Mouse (Mus musculus): Measurements from ENCODE around the gene Pde2a. TPM values are rescaled to one million over a fixed set of nuclear protein-coding genes. Genes with fewer than 3 reads are reported as not detected.

The Pde2a gene
- 2.6 and 12.2 TPM in 2 replicates for polyA plus RNA-seq (2012; ENCODE audit: insufficient read depth, insufficient read length, missing spikeins)

DNA sequence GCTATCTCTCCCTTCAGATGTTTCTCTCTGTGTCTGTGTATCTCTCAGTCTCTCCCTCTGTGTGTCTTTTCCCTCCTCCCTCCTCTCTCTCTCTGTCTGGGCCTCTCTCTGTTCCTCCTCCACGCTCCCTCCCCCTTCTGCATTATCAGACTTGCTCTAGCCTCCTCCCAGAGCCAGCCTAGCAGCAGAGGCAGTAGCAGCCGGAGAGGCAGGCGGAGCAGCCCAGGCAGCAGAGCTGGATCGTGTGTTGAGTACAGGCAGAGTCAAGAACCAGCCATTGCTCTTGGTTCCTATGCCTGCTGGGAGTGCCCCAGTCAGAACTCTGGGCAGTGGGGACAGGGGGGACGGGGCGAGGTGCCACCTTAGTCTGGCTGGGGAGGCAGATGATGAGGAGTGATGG is at the start of gene Pde2a:
TSS of gene Pde2a (plus strand) at position 163 of the 400 bp plus-strand sequence.
- Histone ChIP-seq H3K27ac (replicated peaks; ENCODE audit: low read depth, low read length) (no peak within 1 kb of the TSS), H3K4me1 (ENCODE audit: control insufficient read depth, insufficient read depth, insufficient read length, low read length) (no peaks in the 10 kb centered on the region), H3K4me3 (ENCODE audit: insufficient read depth, low read depth, low read length) (no peak within 1 kb of the TSS)

DNA sequence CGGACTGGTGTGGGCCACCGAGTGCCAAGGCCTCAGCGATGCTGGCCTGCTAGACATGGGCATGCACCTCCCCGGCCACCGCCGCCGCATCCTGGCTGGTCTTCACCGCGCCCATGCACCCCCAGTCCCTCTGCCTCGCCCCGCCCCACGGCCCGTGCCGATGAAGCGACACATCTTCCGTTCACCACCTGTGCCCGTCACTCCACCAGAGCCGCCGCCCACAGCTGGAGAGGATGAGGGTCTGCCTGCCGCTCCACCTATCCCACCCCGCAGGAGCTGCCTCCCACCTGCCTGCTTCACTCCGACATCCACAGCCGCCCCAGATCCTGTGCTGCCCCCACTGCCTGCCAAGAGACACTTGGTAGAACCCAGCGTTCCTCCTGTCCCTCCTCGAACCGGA is 48.4 kb upstream of the Pde2a start:
- Histone ChIP-seq H3K4me3 (ENCODE audit: insufficient read depth, low read depth, low read length) (no peak overlapping the region), H3K27ac (replicated peaks; ENCODE audit: low read depth, low read length) (no peak overlapping the region), H3K4me1 (ENCODE audit: control insufficient read depth, insufficient read depth, insufficient read length, low read length) (peaks cover 3% of the 10 kb centered on the region; the same call in 1 of the 2 replicates)

DNA sequence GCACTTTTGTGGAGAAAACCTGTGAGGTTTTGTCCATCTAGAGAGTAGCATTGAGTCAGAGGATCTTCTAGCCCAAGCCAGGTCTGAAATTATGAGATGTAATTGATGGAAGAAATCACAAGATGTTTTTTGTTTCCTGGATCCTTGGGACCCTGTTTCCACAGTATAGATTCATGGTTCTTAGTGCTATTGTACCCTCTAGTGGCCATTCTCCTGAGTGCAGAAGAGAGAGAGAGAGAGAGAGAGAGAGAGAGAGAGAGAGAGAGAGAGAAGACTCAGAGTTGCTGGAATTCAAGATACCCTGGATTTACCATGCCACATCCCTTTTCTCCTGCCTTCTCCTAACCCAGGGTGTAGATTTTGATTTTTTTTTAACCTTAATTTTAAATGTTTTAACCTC is 47.3 kb upstream of the Pde2a start:
- no peak overlapping the region for H3K27ac ChIP-seq (replicated peaks; ENCODE audit: low read depth, low read length)
- peaks cover 3% of the 10 kb centered on the region; the same call in 1 of the 2 replicates for H3K4me1 ChIP-seq (ENCODE audit: control insufficient read depth, insufficient read depth, insufficient read length, low read length)
- H3K4me3 ChIP-seq (ENCODE audit: insufficient read depth, low read depth, low read length), result no peak overlapping the region

DNA sequence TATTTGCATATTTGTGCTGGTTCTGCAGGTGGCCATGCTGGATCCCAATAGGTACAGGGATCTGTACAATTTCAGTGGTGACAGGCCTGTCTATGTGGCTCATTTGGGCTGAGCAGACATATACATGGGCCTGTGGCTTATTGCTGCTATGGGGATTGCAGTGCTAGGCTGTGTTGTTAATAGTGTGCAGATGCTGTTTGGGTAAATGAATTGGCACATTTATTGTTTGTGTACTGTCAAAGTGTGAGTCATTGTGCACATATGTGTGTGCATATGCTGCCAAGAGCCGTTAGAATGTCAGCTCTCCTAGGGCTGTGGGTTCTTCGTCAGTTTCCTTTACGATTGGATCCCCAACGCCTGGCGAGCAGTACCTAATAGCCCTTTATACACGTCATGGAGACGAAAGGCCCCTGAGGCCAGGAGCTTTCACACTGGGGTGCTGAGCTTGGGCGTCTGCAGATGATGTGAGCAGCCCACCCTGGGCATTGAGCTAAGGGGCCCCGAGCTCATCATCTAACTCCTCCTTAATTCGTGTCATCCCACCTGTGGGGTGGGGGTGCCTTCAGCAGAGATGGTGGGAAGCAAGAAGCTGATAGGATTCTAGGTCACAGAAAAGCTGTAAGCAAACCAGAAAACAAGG is 44.7 kb upstream of the Pde2a start:
- H3K4me1 ChIP-seq (ENCODE audit: control insufficient read depth, insufficient read depth, insufficient read length, low read length), result peaks cover 10% of the 10 kb centered on the region
- no peak overlapping the region for H3K4me3 ChIP-seq (ENCODE audit: insufficient read depth, low read depth, low read length)
- no peak overlapping the region for H3K27ac ChIP-seq (replicated peaks; ENCODE audit: low read depth, low read length)

DNA sequence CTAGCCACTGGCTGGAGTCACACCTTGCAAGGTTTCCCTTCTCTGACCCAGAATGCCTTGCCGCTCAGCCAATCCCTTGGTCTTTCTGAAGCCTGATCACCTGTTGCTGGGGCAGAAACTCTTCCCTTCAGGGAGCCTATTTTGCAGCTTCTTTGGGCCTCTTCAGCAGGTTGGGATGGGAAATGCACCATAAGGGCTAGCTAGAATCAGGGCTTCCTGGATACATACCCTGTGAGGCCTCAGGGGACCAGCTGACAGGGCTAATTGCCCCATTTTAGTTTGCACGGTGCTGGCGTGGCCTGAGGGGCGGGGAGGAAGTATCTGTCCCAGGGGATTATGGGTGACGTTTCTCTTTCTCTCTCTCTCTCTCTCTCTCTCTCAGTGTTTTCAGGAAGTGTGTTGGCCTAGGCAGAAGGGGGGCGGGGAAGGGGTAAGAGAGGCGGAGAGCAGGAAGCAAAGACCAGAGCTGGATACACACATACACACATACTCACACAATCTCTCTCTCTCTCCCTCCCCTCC is 43.7 kb upstream of the Pde2a start:
- H3K4me3 ChIP-seq (ENCODE audit: insufficient read depth, low read depth, low read length), result peak overlapping the region; percentile 35
- H3K27ac ChIP-seq (replicated peaks; ENCODE audit: low read depth, low read length), result peak overlapping the region; percentile 45; the same call in 1 of the 2 replicates

DNA sequence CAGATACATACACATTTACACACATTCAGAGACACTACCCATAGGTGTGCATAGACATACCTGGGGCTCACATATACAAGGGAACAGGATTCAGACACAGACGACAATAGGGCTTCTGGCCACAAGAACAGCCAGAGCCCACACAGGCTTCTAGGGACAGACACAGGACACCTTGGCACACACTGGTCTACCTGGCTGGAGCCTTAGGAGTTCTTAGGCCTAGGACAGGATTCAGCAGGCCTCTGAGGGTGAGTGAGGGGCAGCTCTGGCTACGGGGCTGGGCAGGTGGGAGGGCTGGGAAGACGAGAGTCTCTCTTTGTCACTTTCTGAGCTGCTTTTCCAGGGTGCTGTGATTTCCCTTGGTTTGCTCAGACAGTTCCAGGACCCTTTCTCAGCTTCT is 43.2 kb upstream of the Pde2a start:
- Histone ChIP-seq H3K4me1 (ENCODE audit: control insufficient read depth, insufficient read depth, insufficient read length, low read length) (peaks cover 14% of the 10 kb centered on the region), H3K27ac (replicated peaks; ENCODE audit: low read depth, low read length) (peak overlapping the region; percentile 45), H3K4me3 (ENCODE audit: insufficient read depth, low read depth, low read length) (peak overlapping the region; percentile 35)

More for the DNA sequence above, 43.7 kb upstream of the Pde2a start:
- H3K4me1 ChIP-seq (ENCODE audit: control insufficient read depth, insufficient read depth, insufficient read length, low read length), result peaks cover 14% of the 10 kb centered on the region

DNA sequence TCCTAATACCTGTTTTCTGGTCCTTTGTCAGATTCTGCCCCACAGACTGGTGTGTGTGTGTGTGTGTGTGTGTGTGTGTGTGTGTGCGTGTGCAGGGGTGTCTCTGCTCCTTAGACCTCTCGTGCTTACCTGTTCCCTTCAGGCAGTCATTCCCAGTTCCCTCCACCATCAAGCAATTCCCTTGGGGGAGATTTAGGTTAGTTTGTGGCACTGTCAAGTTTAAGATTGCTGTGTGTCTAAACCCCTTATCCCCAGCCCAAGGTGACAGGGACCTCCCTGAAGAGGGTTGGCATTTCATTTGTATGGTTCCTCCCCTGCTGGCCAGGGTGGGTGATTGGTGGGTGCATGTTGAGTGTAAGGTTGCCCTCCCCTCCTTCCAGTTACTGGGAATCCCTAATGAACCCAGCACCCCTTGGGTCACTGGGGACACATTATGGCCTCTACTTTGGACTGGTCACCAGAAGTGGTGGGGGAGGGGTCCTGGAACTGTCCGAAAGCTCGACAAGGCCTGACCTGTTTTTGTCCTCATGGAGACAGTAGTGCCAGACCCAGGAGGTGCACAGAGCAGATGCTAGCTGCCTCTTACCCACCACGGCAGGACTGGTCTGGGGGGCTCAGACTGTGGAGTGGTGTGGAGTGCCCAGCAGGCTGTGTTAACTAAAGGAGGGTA is 42.6 kb upstream of the Pde2a start:
- Histone ChIP-seq H3K4me1 (ENCODE audit: control insufficient read depth, insufficient read depth, insufficient read length, low read length) (peaks cover 16% of the 10 kb centered on the region), H3K27ac (replicated peaks; ENCODE audit: low read depth, low read length) (peak overlapping the region; percentile 45), H3K4me3 (ENCODE audit: insufficient read depth, low read depth, low read length) (peak overlapping the region; percentile 35)

DNA sequence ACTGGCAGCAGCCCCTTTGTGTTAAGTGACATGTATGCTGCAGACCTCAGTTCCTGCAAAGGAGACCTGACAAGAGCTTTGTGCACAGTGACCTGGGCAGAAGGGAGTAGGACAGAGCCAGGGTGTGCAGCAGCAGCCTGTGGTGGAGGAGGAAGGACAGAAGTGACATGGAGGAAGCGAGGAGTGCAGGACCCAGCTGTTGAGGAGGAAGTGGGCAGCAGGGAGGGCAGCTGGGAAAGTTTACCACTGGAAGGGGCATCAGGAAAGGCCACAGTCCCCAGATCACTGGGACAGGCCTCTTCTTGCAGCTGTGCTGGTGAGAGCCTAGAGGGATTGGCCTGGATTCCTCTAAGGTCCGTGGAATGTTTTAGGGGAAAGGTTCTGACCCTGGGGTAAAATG is 41.8 kb upstream of the Pde2a start:
- no peak overlapping the region for H3K4me3 ChIP-seq (ENCODE audit: insufficient read depth, low read depth, low read length)
- peaks cover 19% of the 10 kb centered on the region for H3K4me1 ChIP-seq (ENCODE audit: control insufficient read depth, insufficient read depth, insufficient read length, low read length)
- peak overlapping the region; percentile 45 for H3K27ac ChIP-seq (replicated peaks; ENCODE audit: low read depth, low read length)

DNA sequence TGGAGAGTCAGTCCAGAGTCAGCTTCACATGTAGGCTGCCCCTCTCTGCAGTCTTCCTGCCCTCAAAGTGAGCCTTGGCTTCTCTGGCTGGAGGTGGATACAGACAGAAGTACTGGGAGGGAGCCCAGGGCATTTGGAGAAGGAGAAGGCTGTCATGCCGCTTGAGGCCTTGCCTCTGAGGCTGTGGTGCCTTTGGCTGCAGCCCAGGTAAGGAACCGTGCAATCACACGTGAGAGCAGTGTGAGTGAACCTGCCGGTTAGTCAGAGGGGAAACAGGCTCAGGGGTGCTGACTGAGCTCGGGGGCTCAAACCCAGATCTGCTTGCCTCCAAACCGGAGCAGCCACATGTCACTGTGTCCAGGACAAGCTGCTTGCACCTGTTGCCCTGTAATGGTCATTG is 40.0 kb upstream of the Pde2a start:
- H3K4me1 ChIP-seq (ENCODE audit: control insufficient read depth, insufficient read depth, insufficient read length, low read length), result peaks cover 28% of the 10 kb centered on the region
- 0 out of 2 replicates have a peak overlapping the region, but pooled peaks have one; percentile 27 for H3K27ac ChIP-seq (replicated peaks; ENCODE audit: low read depth, low read length)
- no peak overlapping the region for H3K4me3 ChIP-seq (ENCODE audit: insufficient read depth, low read depth, low read length)

DNA sequence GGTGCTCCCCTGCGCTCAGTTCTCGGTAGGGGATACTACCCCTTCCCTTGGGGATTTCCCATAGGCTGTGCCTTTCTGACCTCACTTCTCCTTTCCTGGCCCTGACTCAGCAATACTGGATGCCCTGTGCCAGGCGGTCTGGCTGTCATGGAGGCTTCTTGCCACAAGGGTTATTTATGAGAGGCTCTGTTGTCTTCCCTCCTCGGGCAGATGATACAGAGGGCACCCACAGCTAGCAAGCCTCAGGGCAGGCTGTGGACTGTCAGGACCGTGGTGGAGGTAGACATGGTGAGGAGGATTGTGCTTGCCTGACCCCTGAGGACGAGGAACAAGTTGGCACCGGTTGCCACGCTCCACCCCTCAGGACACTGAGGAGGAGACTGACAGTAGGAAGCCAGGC is 39.1 kb upstream of the Pde2a start:
- H3K27ac ChIP-seq (replicated peaks; ENCODE audit: low read depth, low read length), result peak overlapping the region; percentile 80
- H3K4me3 ChIP-seq (ENCODE audit: insufficient read depth, low read depth, low read length), result no peak overlapping the region
- peaks cover 27% of the 10 kb centered on the region for H3K4me1 ChIP-seq (ENCODE audit: control insufficient read depth, insufficient read depth, insufficient read length, low read length)

DNA sequence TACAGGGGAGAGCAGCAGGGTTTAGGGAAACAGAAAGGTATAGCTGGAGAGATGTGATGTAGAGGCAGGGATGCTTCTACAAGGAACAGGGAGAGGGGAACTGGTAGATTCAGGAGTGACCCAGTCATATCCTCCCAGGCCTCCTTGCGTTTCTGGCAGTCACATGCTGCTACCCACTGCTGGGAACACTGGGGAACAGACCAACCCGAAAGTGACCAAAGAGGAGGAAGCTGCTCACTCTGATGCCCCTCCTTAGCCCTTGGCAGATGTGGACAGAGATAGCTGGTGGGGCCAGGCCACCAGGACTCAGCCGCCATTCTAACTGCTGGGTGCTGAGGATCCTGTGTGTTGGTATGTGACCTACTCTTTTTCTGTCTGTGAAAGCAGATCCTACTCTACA is 37.7 kb upstream of the Pde2a start:
- Histone ChIP-seq H3K4me1 (ENCODE audit: control insufficient read depth, insufficient read depth, insufficient read length, low read length) (peaks cover 24% of the 10 kb centered on the region), H3K27ac (replicated peaks; ENCODE audit: low read depth, low read length) (peak overlapping the region; percentile 46; the same call in 1 of the 2 replicates), H3K4me3 (ENCODE audit: insufficient read depth, low read depth, low read length) (no peak overlapping the region)

DNA sequence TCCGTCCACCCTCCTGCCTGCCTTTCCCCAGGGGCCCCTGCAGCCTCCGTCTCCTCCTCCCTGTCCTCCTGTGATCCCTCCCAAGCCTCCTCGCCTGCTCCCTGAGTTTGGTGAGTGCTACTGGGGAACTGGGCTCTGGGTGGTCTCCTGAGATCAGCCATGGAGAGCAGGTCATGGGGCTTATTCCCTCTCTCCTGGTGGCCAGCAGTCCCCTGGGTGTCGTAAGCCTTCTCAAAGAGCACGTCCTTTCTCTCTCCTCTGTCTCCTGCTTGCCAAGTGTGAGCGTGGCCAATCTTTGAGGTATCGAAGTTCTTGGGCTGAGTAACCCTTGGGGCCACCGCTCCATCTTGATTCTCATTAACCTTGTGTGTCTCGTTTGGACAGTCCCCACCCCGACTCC is 36.6 kb upstream of the Pde2a start:
- peak overlapping the region; percentile 14; the same call in 1 of the 2 replicates for H3K27ac ChIP-seq (replicated peaks; ENCODE audit: low read depth, low read length)
- H3K4me1 ChIP-seq (ENCODE audit: control insufficient read depth, insufficient read depth, insufficient read length, low read length), result peaks cover 21% of the 10 kb centered on the region
- no peak overlapping the region for H3K4me3 ChIP-seq (ENCODE audit: insufficient read depth, low read depth, low read length)

DNA sequence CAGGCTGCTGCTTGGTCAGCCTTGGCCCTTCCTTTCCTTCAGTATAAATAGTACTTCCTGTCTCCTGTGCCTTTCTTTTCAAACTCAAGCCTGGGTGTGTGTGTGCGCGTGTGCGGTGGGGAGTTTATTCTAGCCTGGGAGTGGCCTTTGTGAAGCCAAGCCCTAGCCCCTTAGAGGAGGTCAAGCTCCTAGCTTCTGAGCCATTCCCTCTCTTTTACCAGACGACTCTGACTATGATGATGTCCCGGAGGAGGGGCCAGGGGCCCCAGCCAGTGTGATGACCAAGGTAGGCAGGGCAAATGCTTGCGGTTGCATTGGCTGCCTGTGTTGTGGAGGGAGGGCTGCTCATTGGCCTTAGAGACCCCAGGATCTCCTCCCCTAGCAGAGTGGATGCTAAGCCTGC is 36.2 kb upstream of the Pde2a start:
- H3K27ac ChIP-seq (replicated peaks; ENCODE audit: low read depth, low read length), result peak overlapping the region; percentile 14; the same call in 1 of the 2 replicates
- H3K4me1 ChIP-seq (ENCODE audit: control insufficient read depth, insufficient read depth, insufficient read length, low read length), result peaks cover 20% of the 10 kb centered on the region
- H3K4me3 ChIP-seq (ENCODE audit: insufficient read depth, low read depth, low read length), result no peak overlapping the region

DNA sequence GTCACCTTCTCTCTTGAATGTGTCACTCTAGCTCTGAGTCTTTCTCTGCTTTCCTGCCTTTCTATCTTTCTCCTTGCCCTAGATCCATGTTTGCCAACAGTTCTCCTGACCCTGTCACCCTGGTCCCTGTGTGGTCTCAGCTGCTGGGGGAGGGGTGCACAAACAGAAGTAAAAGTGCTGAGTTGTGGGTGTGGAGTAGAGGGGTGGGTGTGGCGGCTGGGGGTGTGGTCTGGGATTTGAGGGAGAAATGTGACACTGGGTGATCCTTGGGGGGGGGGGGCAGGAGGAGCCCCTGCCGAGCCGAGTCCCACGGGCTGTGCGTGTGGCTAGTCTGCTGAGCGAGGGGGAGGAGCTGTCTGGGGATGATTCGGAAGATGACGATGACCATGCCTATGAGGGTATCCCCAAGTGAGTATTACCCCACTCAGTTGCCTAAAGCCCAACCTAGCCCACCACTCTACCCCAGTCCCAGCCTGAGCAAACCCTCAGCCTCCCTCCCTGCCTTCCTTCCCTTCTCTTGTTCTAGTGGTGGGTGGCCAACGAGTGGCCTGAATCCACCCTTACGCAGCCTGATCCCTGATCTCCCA is 35.5 kb upstream of the Pde2a start:
- Histone ChIP-seq H3K4me3 (ENCODE audit: insufficient read depth, low read depth, low read length) (no peak overlapping the region), H3K27ac (replicated peaks; ENCODE audit: low read depth, low read length) (peak overlapping the region; percentile 14; the same call in 1 of the 2 replicates), H3K4me1 (ENCODE audit: control insufficient read depth, insufficient read depth, insufficient read length, low read length) (peaks cover 20% of the 10 kb centered on the region)

DNA sequence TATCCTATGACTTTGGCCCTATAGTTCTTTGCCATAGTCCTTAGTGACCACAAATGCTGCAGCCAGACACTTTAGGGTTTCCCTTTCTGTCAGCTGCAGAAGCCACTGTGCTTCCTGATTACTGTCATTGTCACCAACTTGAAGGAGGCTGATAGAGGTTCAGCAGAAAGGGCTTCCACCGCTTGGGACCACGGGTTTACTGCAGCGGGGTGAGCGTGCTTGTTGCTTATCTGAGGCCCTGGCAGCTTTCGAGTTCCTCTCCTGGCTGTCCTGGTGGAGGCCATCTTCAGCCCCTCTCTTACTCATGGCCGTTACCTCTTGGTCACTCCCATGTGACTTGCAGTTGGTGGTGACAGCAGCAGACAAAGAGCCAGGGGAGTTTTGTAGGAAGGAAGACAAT is 32.2 kb upstream of the Pde2a start:
- Histone ChIP-seq H3K4me3 (ENCODE audit: insufficient read depth, low read depth, low read length) (no peak overlapping the region), H3K27ac (replicated peaks; ENCODE audit: low read depth, low read length) (no peak overlapping the region), H3K4me1 (ENCODE audit: control insufficient read depth, insufficient read depth, insufficient read length, low read length) (peaks cover 16% of the 10 kb centered on the region)
